Mouse (Mus musculus): ENCODE results near the gene L3mbtl3. TPM values are rescaled to one million over a fixed set of nuclear protein-coding genes. Genes with fewer than 3 reads are reported as not detected.

The L3mbtl3 gene
- polyA plus RNA-seq, 1 experiment from 2014 or later: 16.8 TPM

Other genes starting within 250 kb of the L3mbtl3 start
- gene Samd3, start 146.3 kb downstream of the L3mbtl3 start, polyA plus RNA-seq (2016; fragmentation: Nextera tagmentation; extraction: Ambion mirVana): 0.39 TPM in 1 of 2 replicates, not detected in the other

All from hindbrain, embryonic 10.5 days (tissue).